Mouse (Mus musculus): ENCODE data around the gene Enthd1. TPM values are rescaled to one million over a fixed set of nuclear protein-coding genes. Genes with fewer than 3 reads are reported as not detected.
"Not testable (repeated sequence)": the region's sequence is repeated elsewhere in the genome, so short reads cannot be mapped to it uniquely, and the experiment has no call there.

The Enthd1 gene
- not detected for total RNA-seq (2021)
- long read RNA-seq, experiment 1, result 0 reads
- long read RNA-seq, experiment 2, result 0 reads

DNA sequence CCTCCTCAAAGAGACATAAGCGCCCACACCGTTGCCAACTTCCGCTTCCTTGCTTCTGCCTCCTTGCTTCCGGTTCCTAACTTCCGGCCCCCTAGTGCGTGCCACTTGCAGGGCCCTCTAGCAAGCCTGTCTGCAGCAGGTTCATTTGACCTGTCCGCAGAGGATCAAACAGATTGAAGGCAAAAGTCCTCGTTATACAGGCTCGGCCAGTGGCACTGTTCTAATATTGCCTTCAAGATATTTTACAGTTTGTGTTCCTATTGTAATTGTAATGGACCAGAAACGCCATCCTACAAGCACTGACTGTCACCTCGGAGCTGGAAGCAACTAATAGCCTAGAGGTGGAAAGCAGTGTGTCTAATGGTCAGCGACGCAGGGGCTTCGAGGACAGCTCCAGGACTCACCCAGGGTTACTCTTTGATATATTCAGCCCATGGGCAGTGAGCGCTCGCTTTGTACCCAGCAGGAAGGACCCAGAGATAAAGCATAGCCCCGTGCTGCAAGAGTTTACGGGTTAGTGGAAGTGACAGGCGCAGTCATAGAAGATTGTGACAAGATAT is at the start of gene Enthd1:
Gene Enthd1, minus strand, starts transcription at position 51 of the 560 bp plus-strand sequence.
- no peak for DNase-seq (ENCODE audit: low spot score in 2 of 2)

DNA sequence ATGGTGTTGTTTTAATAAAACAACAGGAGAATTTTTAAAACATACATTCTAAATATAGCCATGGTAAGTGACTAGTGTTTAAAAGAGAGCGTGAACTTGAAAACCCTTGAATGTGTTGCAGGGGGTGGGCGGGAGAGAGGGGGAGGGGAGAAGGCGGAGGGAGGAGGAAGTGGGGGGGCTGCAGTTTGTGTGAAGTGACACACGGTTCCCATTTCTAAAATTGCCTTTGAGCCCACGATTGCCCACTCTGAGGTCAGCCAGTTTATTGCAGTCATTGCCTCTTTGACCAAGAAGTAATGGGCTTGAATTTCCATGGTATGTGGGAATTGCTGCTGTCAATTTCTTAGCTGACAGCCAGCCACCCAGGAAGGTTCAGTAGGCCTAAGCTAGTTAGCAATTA is 48.9 kb upstream of the Enthd1 start:
- no peak for DNase-seq (ENCODE audit: low spot score in 2 of 2)

DNA sequence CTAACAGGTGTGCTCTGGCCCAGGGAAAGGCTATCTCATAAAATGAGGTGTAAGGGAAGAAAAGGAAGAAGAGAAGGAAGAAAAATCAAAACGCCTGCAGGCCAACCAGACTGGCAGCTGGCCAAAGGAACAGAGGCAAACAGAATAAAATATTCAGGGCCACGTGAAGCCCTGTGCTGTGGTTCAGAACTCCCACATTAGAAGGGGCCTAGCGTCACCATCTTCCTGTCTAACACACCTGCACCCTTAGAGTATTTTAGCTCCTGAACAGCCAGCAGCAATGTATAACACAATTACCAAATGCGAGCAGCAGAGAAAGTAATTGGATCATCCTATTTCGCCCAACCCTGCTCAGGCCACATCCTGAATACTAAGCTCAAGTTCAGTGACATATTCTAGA is 46.5 kb upstream of the Enthd1 start:
- DNase-seq (ENCODE audit: low spot score in 2 of 2), result no peak

DNA sequence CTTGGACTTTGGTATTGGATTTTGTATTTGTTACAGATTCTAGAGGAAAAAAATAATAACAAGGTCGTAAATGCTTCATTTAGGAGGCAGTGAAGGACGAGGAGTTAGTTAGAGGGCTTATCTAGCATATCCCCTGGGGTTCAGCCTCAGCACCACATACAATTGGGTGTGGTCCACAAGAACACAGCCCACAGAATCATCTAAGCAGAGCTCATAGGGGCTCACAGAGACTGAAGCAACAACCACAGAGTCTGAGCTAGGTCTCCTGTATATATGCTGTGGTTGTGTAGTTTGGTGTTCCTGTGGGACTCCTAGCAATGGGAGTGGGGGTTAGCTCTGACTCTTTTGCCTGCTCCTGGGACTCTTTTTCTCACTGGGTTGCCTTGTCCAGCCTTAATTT is 45.4 kb upstream of the Enthd1 start:
- no peak for DNase-seq (ENCODE audit: low spot score in 2 of 2)

DNA sequence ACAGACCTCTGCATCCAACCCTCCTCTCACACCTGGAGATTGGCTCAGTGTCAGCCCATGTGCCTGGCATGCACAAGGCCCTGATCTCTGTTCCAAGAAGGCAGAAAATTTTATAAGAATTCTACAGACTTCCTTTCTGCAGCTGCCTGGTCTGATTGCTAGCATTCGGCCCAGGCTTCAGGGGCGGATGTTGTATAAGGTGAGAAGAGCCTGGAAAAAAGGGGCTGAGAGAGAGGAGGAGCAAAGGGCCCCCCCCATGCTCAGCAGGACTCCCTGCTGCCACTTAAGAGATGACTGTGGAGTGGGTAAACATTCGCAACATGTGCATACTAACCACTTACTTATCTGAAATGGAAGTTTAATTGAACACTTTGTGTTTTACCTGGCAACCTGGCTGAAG is 43.0 kb upstream of the Enthd1 start:
- DNase-seq (ENCODE audit: low spot score in 2 of 2), result no peak

DNA sequence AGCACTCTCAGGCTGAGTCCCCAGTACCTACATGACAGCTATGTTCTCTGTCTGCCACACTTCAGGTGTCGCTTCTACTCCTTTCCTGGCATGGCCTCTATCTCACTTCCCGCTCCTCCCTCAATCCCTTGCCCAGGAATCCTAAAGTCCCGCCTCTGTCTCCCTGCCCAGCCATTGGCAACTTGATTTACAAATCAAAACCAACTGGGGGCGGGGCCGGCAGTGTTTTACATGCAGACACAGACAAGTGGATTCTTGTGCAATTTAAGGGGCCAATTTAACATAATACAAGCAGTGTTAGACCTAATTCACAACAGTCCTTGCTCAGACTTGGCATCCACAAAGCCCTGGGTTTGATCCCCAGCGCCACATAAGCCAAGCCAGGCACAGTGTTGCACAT is 39.1 kb upstream of the Enthd1 start:
- no peak for DNase-seq (ENCODE audit: low spot score in 2 of 2)

DNA sequence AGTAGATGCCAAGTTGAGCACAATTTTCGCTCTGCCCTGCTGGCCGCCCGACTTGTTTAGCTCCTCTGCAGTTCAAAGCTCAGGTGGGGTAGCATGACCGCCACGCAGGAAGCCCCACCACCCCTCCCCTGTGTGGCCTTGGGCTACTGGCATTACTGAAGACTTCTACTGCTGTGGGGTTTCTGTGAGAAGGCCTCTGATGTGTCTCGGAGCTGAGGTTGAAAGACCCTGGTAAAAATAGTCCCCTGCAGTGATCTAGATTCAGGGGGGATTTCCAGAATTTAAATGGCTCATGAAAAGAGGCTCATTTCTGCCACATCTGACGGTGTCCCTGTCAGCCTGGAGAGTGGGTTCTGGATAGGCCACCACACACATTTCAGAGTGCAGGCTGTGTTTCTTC is 37.5 kb upstream of the Enthd1 start:
- DNase-seq (ENCODE audit: low spot score in 2 of 2), result no peak

DNA sequence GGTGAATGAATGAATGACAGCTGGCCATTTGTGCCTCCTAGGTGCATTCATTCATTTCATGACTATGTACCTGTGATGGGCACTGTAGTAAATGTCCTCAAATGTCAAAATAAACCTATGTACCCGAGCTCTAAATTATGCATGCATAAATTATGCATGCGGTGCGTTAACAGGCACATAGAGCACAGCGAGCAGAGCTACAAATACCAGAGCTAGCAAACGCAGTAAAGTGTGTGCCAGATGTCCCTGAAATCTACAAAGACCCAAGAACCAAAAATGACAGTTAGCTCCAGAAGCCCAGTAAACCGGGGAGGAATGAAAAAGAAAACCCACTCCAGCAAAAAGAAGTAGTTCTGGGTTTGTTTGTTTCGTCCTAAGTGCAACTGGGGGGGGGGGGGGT is 36.5 kb upstream of the Enthd1 start:
- no peak for DNase-seq (ENCODE audit: low spot score in 2 of 2)

DNA sequence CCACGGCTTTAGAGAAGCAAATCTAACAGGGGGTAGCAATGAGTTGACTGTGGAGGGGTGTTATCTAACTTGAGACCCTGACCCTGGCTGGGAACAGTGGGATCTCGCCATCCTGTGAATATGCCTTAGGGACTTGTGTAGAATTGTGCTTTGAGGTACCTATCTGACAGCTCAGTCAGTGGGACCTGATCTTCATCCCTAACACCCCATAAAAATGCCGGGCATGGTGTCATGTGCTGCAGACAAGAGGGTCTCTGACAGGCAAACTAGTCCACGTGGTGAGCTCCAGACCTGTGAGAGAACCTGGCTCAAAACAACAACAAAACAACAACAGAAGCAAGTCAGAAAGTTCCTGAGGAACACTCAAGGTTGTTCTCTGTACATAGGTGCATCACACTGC is 34.9 kb upstream of the Enthd1 start:
- no peak for DNase-seq (ENCODE audit: low spot score in 2 of 2)

DNA sequence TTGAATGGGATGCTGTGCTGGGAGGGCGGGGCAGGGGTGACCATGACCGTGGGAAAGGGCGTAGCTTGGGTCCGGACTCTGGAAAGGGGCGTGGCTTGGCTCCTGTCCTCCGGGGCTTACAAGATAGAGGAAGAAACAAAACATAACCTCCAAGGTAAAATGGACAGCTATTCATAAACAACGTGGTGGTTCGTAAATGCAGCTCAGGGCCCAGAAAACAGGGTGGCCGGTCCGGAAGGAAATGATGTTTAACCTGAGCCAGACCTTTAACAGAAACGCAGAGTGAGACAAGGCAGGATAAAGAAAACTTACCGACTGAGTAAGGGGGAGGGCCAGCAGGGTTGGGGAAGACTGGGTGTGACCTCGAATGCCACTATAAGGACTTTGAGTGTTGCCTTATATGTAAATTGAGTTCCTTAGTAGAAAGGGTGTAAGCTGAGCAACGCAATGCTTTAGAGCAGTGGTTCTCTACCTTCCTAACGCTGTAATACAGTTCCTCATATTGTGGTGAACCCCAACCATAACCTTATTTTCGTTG is 34.3 kb upstream of the Enthd1 start:
- peak in 1 of 2 experiments; percentile 13 for DNase-seq (ENCODE audit: low spot score in 2 of 2)

DNA sequence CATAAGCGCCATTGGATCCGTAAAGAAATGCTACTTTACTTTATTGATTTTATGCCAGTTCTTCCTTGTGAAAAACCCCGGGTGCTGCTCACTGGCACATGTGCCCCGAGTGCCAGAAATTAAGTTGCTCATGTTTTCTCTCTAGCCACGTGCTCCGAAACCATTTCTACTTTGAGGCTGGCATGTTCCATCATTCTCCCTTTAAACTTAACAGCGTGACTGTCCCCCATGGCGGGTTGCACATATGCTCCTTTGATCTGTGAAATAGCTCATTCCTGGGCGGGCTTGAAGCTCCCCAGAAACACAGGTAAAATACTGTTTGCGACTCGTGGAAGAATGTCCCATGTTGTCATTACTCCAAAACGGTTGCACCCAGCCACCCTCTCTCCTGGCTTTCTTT is 33.8 kb upstream of the Enthd1 start:
- no peak for DNase-seq (ENCODE audit: low spot score in 2 of 2)

DNA sequence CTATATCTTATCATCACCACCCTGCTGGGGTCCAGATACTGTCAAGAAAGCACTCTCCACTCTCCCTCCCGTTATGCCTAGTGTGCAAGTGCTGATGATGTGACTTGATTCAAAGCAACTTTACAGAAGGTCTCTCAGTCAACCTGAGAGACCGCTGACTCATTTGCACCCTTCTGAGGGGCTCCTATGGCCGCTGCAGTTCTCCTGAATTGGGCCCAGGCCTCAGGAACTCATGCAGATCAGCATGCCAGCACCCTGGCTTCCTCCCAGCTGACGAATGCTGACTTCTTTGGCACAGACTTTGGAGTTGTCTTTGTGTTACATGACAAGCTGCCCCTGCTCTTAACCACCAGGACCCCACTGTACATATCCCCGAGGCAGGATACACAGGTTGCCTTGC is 28.9 kb upstream of the Enthd1 start:
- DNase-seq (ENCODE audit: low spot score in 2 of 2), result no peak

DNA sequence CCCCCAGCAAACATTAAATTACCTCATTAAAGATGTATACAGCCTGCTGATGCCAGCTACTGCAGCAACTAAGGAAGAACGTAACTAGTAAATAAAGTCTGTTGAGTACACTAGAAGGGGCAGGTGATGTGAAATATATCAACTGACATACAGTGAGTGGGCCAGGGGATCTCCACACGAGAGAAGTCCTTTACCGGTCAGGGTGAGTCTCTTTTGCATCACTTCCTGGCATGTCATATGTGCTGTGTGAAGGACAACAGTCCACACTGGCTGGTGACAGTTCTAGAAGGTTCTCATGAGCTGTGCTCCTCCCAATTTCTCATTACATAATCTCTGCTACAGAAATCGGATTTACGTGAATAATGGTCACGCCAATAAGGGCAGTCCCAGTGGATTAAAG is 27.8 kb upstream of the Enthd1 start:
- no peak for DNase-seq (ENCODE audit: low spot score in 2 of 2)

DNA sequence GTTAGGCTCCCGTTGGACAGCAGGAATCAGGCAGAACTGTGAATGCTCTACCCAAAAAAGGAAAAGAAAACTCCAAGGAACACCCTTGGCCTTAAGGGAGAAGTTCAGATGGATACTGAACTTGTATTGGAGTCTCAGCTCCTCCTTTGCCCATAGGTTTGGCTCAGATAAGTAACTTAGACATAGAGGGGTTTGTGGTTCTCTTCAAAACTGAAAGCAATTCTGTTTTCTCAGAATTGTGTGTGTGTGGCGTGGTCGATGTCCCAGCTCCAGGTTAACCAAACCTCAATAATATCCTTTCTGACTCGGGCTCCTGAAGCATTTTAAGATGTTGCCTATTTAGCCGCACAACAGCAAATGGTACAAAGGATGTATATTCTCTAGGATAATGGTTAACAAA is 25.7 kb upstream of the Enthd1 start:
- no peak for DNase-seq (ENCODE audit: low spot score in 2 of 2)

DNA sequence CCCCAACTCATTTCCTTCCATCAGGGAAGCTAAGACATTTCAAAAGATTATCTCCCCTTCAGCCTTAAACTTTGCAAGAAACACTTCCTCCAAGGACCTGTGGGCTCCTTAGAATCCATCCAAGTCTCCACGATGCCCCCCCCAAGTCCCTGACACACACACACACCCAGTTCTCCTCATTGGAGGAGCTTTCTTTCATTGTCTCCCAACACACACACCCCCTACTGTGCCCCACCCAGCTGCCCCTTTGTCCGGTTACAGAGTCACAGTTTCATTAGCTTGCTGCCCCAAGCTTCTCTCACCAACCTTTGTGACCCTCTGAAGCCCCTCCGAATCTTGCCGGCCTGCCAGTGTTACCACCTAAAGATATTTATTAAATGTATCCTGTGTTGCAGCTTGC is 21.3 kb upstream of the Enthd1 start:
- no peak for DNase-seq (ENCODE audit: low spot score in 2 of 2)

DNA sequence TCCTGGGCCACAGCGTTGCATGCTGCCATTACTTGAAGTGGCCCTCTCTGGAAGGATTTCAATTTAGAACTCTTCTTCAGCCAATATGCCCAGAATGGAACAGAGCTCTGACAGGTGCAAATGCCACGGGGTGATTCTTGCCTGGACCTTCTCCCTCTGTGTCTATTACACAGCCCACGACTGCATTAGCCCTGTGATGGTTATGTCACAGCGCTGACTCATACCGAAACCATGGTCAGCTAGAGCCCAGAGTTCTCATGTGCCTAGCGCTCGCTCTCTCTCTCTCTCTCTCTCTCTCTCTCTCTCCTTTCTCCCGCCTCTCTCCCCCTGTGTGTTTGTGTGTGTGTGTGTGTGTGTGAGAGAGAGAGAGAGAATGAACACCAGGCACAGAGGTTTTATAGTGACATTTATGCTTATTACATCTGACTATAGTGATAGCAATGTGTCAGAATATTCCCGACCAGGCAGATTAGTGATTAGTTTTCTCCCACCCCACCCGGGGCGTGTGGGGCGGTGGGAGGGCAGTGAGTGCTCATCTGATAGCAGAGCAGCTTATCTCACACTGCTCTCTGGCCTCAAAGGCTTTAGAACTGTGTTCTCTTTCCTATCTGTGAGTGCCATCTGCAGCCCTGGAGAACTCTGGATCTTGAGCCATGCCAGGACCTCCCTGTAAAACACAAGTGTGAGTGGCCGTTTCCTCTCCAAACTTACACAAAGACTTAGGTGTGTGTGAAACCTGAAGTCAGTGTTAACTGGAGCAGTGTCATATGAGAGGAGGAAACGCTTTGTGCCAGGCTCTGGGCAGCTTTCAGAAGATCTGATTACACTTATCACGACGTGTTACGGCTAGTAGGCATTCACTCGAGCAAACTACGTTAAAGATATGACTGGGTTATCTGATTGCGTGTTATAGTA is 17.9 kb upstream of the Enthd1 start:
- DNase-seq (ENCODE audit: low spot score in 2 of 2), result no peak

DNA sequence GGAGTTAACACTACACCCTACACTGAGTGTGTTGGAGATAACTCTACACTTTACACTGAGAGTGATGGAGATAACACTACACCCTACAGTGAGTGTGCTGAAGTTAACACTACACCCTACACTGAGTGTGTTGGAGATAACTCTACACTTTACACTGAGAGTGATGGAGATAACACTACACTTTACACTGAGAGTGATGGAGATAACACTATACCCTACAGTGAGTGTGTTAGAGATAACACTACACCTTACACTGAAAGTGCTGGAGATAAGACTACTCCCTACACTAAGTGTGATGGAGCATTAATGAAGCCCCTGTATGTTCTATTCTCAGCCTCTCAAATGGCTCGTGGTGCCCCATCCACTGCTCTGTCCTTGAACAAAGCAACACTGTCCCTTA is 15.6 kb upstream of the Enthd1 start:
- DNase-seq (ENCODE audit: low spot score in 2 of 2), result not testable (repeated sequence)

DNA sequence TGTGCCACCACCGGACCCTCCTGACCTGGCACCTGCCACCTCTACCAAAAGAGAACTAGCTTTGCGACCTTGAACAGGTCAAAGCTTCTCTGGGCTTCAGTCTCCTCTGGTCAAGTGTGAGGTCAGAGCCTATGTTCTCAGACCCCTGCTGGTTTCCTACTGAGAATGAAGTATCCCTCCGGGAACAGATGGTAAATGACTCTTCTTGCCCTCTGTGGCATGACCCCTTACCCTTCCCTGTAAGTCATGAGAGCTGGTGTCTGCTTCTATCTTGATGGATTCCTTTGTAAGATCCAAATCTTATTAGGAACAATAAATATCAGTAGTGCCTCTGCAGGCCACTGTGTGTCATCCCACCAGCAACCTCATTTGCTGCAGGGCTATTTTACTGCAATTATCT is 14.2 kb upstream of the Enthd1 start:
- DNase-seq (ENCODE audit: low spot score in 2 of 2), result no peak

DNA sequence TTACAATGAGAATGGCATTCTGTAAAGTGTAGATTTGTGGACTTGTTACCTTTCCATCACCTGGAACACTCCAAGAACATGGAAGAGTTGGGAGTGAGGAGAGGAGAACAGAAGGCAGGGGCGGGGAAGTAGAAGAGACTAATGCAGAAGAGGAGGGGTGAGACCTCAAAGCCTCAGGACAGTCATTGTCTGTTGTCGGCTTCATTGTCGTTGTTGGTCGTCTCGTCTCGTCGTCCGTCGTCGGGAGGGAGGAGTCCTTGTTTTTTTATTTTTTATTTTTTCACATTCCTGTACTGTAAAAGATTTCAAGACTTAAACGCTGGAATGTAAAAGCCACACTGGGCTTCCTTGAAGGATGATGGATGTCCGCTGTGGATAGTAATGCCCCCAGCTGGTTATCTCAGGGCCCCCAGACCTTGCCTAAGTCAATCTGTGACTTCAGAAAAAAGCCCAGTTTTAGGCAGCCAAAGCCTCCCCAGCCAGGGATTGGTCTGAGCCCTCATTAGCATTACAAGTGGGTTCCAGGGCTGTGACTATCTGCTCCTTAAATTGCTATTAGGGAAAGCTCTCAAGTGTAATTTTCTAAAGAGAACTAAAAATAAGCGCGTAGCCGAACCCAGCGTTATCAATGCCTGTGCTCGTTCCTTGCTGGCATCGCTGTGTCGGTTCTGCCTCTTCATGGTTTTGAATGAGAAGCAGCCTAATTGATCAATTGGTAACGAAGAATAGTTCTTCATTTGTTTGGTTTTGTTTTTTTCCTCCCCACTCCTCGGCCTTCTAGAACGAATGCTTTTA is 12.4 kb upstream of the Enthd1 start:
- DNase-seq (ENCODE audit: low spot score in 2 of 2), result no peak

DNA sequence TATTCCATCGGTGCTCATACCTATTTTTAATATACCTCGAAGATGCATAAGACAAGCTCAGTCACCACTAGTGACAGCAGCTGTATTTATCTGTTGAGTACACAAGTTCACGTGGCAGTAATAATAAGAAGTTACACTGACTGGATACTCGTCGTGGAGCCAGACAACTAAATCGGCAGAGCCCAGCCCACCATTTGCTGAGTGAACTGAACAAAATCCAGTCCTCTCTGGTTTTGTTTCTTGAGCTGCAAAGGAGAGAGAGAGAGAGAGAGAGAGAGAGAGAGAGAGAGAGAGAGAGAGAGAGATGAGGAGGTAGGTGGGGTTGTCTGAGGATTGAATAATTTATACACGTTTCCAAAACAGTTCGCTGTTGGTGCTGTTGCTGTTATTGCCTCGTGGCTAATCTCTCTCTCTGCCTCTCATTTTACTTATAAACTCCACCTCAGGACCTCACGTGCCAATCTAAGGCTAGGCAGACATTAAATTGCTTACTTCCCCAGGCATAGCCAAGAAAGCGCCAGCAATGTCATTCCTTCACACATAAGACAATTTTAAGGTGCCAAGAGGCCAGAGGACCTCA is 11.5 kb upstream of the Enthd1 start:
- DNase-seq (ENCODE audit: low spot score in 2 of 2), result no peak

DNA sequence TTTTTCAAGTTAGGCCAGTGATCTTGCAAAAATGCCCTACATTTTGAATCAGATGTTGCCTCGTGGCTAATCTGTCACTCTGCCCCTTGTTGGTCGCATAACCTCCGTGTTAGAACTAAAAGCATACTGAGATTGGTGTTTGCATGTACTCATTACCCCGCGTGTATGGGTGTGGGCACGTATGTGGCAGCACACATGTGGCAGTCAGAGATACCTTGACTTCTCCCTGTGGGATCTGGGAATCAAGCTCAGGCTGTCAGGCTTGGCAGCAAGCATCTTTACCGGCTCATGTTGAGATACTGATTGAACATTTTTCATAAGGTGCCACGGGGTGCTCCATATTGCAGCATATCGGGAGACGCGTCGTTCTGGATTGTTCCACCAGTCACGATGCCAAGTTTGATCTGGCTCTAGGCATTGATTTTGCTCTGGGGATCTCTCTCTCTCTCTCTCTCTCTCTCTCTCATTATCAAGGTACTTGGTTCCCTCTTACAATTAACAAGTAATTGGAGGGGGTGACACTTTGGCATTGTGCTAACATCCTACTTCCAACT is 10.9 kb upstream of the Enthd1 start:
- no peak for DNase-seq (ENCODE audit: low spot score in 2 of 2)

Measured in adrenal gland, postnatal 4 days (tissue).